ENCODE assay signal across 10 mouse cellular contexts in the genomic region with DNA sequence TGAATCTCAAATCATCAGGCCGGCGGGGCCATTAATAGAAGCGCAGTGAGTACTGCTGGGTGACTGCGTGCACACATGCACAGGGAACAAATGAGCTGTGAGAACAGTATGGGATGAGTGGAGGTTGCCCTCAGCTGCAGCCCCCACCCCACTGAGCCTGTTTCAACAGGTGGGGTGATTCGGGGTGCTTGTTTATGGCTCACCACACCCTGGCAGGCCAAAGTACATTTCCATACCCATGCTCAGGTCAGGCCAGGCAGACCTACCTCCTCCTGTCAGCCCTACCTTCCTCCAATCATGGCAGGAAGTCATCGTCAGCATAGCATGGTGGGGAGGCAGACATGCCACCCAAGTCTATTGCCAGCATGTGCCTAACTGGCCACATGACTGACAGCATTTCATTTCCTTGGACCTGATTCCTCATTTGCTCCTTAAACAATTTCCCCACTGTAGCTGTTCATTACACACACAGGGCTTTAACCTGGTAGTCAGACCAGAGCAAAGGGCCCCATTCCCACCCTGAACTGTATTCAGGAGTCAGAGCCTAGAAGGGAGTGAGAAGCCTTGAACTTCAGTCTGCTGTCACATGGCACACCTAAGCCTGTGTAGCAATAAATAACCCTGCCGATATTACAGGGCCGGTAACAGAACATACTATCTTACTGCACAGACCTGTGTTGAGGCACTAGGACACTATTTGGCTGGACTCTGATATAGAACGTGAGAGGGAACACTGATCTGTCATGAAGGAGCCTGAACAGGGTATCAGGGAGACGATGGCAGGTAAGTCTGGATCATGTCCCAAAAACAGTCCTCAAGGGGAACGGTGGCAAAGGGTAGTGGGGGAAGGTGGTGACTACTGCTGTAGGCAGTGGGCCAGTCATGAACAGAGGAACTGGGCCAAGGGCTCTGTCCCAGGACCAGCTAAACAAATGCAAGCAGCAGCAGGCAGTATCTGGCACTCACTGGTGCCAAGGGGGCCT. TPM values are rescaled to one million over a fixed set of nuclear protein-coding genes. Genes with fewer than 3 reads are reported as not detected.
DNase-seq lines count a peak whose midpoint lies in the region; ATAC-seq and TF ChIP-seq lines count a peak whose summit lies in the region.
"Had no signal": no experiment of that assay in that cellular context is flagged by ENCODE, and none has a peak within 500 bp of the region (broad histone marks: within the 10 kb centered on the region; RNA-seq: fewer than 3 reads in every experiment).

A gene (plus strand): TSS at position 675 of the 983 bp plus-strand sequence.

- TF ChIP-seq POLR2A in cerebellum, adult 2 months (IDR thresholded peaks at IDR 0.05; ENCODE audit: borderline replicate concordance, insufficient read depth, low read length), result no peak
- no peak for TF ChIP-seq POLR2A in liver, adult 2 months (IDR thresholded peaks at IDR 0.05; ENCODE audit: extremely low read depth, insufficient read depth, low read length)

- H3K4me3 ChIP-seq in cerebellum, adult 2 months (replicated peaks; ENCODE audit: insufficient read depth, low read depth, low read length), result no peak within 1 kb of the TSS
- H3K4me3 ChIP-seq in liver, adult 2 months (ENCODE audit: insufficient read depth, low read depth, low read length), result no peak within 1 kb of the TSS
- no peak within 1 kb of the TSS for H3K4me3 ChIP-seq in hindbrain, embryonic 16.5 days (ENCODE audit: low read length)
- no peak within 1 kb of the TSS for H3K4me3 ChIP-seq in stomach, embryonic 16.5 days (replicated peaks; ENCODE audit: low read length)
- H3K4me3 ChIP-seq: midbrain, embryonic 13.5 days had no signal

- H3K9me3 ChIP-seq in hindbrain, embryonic 16.5 days (ENCODE audit: control insufficient read depth, low read length), result no peaks in the 10 kb centered on the region
- H3K9me3 ChIP-seq in stomach, embryonic 16.5 days (replicated peaks; ENCODE audit: control insufficient read depth, low read length), result no peaks in the 10 kb centered on the region
- H3K9me3 ChIP-seq: midbrain, embryonic 13.5 days had no signal

- H3K79me2 ChIP-seq in liver, adult 2 months (ENCODE audit: control insufficient read depth, insufficient read depth, low read length), result no peaks in the 10 kb centered on the region

- H3K36me3 ChIP-seq in liver, adult 2 months (ENCODE audit: control insufficient read depth, insufficient read depth, low read length), result peaks cover 12% of the 10 kb centered on the region
- no peaks in the 10 kb centered on the region for H3K36me3 ChIP-seq in hindbrain, embryonic 16.5 days (ENCODE audit: control insufficient read depth, insufficient read depth, low read length)
- H3K36me3 ChIP-seq in stomach, embryonic 16.5 days (ENCODE audit: control insufficient read depth, insufficient read depth, low read length), result no peaks in the 10 kb centered on the region

- H3K27ac ChIP-seq in cerebellum, adult 2 months (ENCODE audit: insufficient read depth, low read length), result no peak within 1 kb of the TSS
- H3K27ac ChIP-seq in liver, adult 2 months (replicated peaks; ENCODE audit: insufficient read depth, low read depth, low read length), result peak within 1 kb of the TSS; percentile 53
- no peak within 1 kb of the TSS for H3K27ac ChIP-seq in hindbrain, embryonic 16.5 days (ENCODE audit: low read depth, low read length)
- H3K27ac ChIP-seq in stomach, embryonic 16.5 days (ENCODE audit: low read length), result peak within 1 kb of the TSS; percentile 43
- H3K27ac ChIP-seq: midbrain, embryonic 13.5 days had no signal

- 46% methylated on average over 11 of the region's 11 CpGs for WGBS in cerebellum, adult 2 months
- WGBS in liver, adult 2 months, result 46% methylated on average over 11 of the region's 11 CpGs
- 71% methylated on average over 11 of the region's 11 CpGs for WGBS in hindbrain, embryonic 16.5 days
- WGBS in stomach, embryonic 16.5 days, result 68% methylated on average over 11 of the region's 11 CpGs

- no peak within 1 kb of the TSS for H3K4me2 ChIP-seq in hindbrain, embryonic 16.5 days (ENCODE audit: low read length)
- no peak within 1 kb of the TSS for H3K4me2 ChIP-seq in stomach, embryonic 16.5 days (ENCODE audit: low read depth, low read length)
- H3K4me2 ChIP-seq: midbrain, embryonic 13.5 days had no signal

- H3K27me3 ChIP-seq in cerebellum, adult 2 months (ENCODE audit: control insufficient read depth, insufficient read depth, low read length), result no peaks in the 10 kb centered on the region
- H3K27me3 ChIP-seq in liver, adult 2 months (ENCODE audit: control insufficient read depth, insufficient read depth, low read length), result no peaks in the 10 kb centered on the region
- no peaks in the 10 kb centered on the region for H3K27me3 ChIP-seq in hindbrain, embryonic 16.5 days (replicated peaks; ENCODE audit: control insufficient read depth, insufficient read depth, low read length)
- H3K27me3 ChIP-seq in stomach, embryonic 16.5 days (ENCODE audit: control insufficient read depth, insufficient read depth, low read length), result no peaks in the 10 kb centered on the region
- H3K27me3 ChIP-seq: midbrain, embryonic 13.5 days had no signal

- H3K4me1 ChIP-seq in cerebellum, adult 2 months (ENCODE audit: control insufficient read depth, insufficient read depth, low read length), result peaks cover 12% of the 10 kb centered on the region
- peaks cover 19% of the 10 kb centered on the region for H3K4me1 ChIP-seq in liver, adult 2 months (ENCODE audit: control insufficient read depth, insufficient read depth, low read length)
- peaks cover 7% of the 10 kb centered on the region for H3K4me1 ChIP-seq in hindbrain, embryonic 16.5 days (ENCODE audit: control insufficient read depth, insufficient read depth, low read depth, low read length)
- peaks cover 16% of the 10 kb centered on the region for H3K4me1 ChIP-seq in stomach, embryonic 16.5 days (ENCODE audit: control insufficient read depth, insufficient read depth, low read length)

- no peak for ATAC-seq in cerebellum, adult (ENCODE audit: insufficient number of reproducible peaks, low FRiP score, low TSS enrichment)
- peak; percentile 70 for ATAC-seq in hindbrain, embryonic 16.5 days
- peak; percentile 45; the same call in 1 of the 2 replicates for ATAC-seq in stomach, embryonic 16.5 days (ENCODE audit: insufficient read depth, low FRiP score)
- ATAC-seq: midbrain, embryonic 13.5 days had no signal

- H3K9ac ChIP-seq in liver, adult 2 months (ENCODE audit: low read depth, low read length), result 0 out of 2 replicates have a peak within 1 kb of the TSS, but pooled peaks have one; percentile 6
- H3K9ac ChIP-seq in hindbrain, embryonic 16.5 days (ENCODE audit: low read depth, low read length), result no peak within 1 kb of the TSS
- no peak within 1 kb of the TSS for H3K9ac ChIP-seq in stomach, embryonic 16.5 days (ENCODE audit: low read length)
- H3K9ac ChIP-seq: midbrain, embryonic 13.5 days had no signal

- DNase-seq in cerebellum, adult 2 months, result peak; percentile 40 to 49
- DNase-seq in liver, adult 2 months (ENCODE audit: extremely low read depth, low read depth, low spot score), result peak; percentile 87
- no peak for DNase-seq in liver
- DNase-seq in left cerebral cortex, adult 8-10 months (ENCODE audit: low spot score in 2 of 2), result no peak
- no peak for DNase-seq in embryo, embryonic 10 days (ENCODE audit: low spot score)

- no peak for TF ChIP-seq CTCF in cerebellum, adult 2 months (IDR thresholded peaks at IDR 0.05; ENCODE audit: borderline replicate concordance, insufficient read depth, low read depth, low read length)
- no peak for TF ChIP-seq CTCF in liver, adult 2 months (IDR thresholded peaks at IDR 0.05; ENCODE audit: low read depth, low read length)

RNA-seq across cellular contexts. Expression of the gene that starts here (rescaled TPM):
- polyA plus RNA-seq in cerebellum, adult 2 months (2012; rRNA removed), result not detected in 2 replicates
- total RNA-seq in liver, adult 2 months (2014; rRNA removed), result 0.67 TPM in 1 of 2 replicates, not detected in the other
- 0.16 and 0.49 TPM in 2 replicates for polyA plus RNA-seq in liver, adult 2 months (2012; rRNA removed)
- polyA plus RNA-seq in hindbrain, embryonic 16.5 days (2015; fragmentation: Nextera tagmentation; extraction: Ambion mirVana), result 0.86 TPM in 1 of 2 replicates, not detected in the other
- polyA plus RNA-seq in stomach, embryonic 16.5 days (2015; fragmentation: Nextera tagmentation; extraction: Ambion mirVana), result 8.9 and 9.9 TPM in 2 replicates
- not detected for total RNA-seq in left cerebral cortex, adult 8-10 months (2022)
- polyA plus RNA-seq: C2C12; midbrain, embryonic 13.5 days had no signal

Comparison
In these comparisons a context has a peak if more than half of its experiments do, and no peak if none do; other contexts are left out.
1. Peak in DNase-seq in cerebellum, adult 2 months; RNA of the gene not detected or under 1 TPM.
2. Peak in DNase-seq, H3K27ac ChIP-seq and H3K9ac ChIP-seq in liver, adult 2 months; RNA of the gene not detected or under 1 TPM.
3. Peak in ATAC-seq in hindbrain, embryonic 16.5 days; RNA of the gene not detected or under 1 TPM.